Mouse (Mus musculus) limb, embryonic 13.5 days (tissue): Measurements from ENCODE around the gene Sez6l. TPM values are rescaled to one million over a fixed set of nuclear protein-coding genes. Genes with fewer than 3 reads are reported as not detected.
A peak's percentile ranks its signal among the peaks of the same experiment; 100 is the strongest.

Experiments
- ATAC-seq: fragments of 200-750 bp; cut with Nextera tagmentation; 2 replicates; pipeline ENCODE4 v1.8.0; 2017; ENCODE audit warnings: low read depth, moderate number of reproducible peaks, moderate TSS enrichment; ENCODE audit not compliant: low FRiP score
- H3K27ac ChIP-seq: fragments of 300-500 bp; sonication (generic); 2 replicates; pipeline ENCODE4 v1.5.1; 2015; ENCODE audit warnings: inconsistent platforms, mild to moderate bottlenecking, moderate library complexity
- H3K27me3 ChIP-seq: fragments of 300-500 bp; sonication (generic); 2 replicates; pipeline ENCODE4 v1.6.1; 2015; ENCODE audit warnings: mild to moderate bottlenecking, inconsistent platforms
- H3K36me3 ChIP-seq: fragments of 300-500 bp; sonication (generic); 2 replicates; pipeline ENCODE4 v1.6.1; 2015; ENCODE audit warnings: inconsistent platforms, mild to moderate bottlenecking, moderate library complexity
- H3K4me1 ChIP-seq: fragments of 300-500 bp; sonication (generic); 2 replicates; pipeline ENCODE4 v1.6.1; 2015; ENCODE audit warnings: inconsistent platforms
- H3K4me2 ChIP-seq: fragments of 300-500 bp; sonication (generic); replicated peaks from 2 replicates; pipeline ENCODE4 v1.6.1; 2015; ENCODE audit warnings: inconsistent platforms, mild to moderate bottlenecking, moderate library complexity
- H3K4me3 ChIP-seq: fragments of 300-500 bp; sonication (generic); 2 replicates; pipeline ENCODE4 v1.5.1; 2015; ENCODE audit warnings: moderate library complexity, mild to moderate bottlenecking, inconsistent platforms
- H3K9ac ChIP-seq: fragments of 300-500 bp; sonication (generic); 2 replicates; pipeline ENCODE4 v1.6.1; 2015; ENCODE audit warnings: mild to moderate bottlenecking, inconsistent platforms
- H3K9me3 ChIP-seq: fragments of 300-500 bp; sonication (generic); 2 replicates; pipeline ENCODE4 v1.6.1; 2016; ENCODE audit warnings: inconsistent platforms
- WGBS: fragments of 180-500 bp; shearing (Covaris S2); methylation state at CpG from one replicate; pipeline ENCODE4 v1.1.7; 2015; 5-methylcytosine and 5-hydroxymethylcytosine counted together
- polyA plus RNA-seq: library from polyadenylated mRNA; unstranded; fragments of >200 nt; fragmentation: Nextera tagmentation; extraction: Ambion mirVana; gene quantifications from 2 replicates; pipeline ENCODE4 v1.2.1, GENCODE M21; 2015

Sez6l gene
- polyA plus RNA-seq, 1 experiment from 2014 or later: 0.25 TPM

- Histone ChIP-seq H3K9ac (no peak overlapping the region), H3K27ac (no peak overlapping the region), H3K36me3 (no peaks in the 10 kb centered on the region), H3K4me1 (peaks cover 14% of the 10 kb centered on the region), H3K27me3 (peaks cover 4% of the 10 kb centered on the region; the same call in 1 of the 2 replicates), H3K9me3 (no peaks in the 10 kb centered on the region), H3K4me3 (no peak overlapping the region), H3K4me2 (no peak overlapping the region)
- 77% methylated on average over 7 of the region's 7 CpGs for WGBS
- no peak for ATAC-seq
These were observed 50.5 kb downstream of the Sez6l start for GRCm38 (mm10) chr5:112526435-112526834.

- no peak for ATAC-seq
- no peak overlapping the region for H3K4me3 ChIP-seq
- peaks cover 9% of the 10 kb centered on the region; the same call in 1 of the 2 replicates for H3K27me3 ChIP-seq
- H3K36me3 ChIP-seq: no peaks in the 10 kb centered on the region
- H3K27ac ChIP-seq: no peak overlapping the region
- WGBS: 84% methylated on average over 3 of the region's 3 CpGs
- H3K4me1 ChIP-seq: peaks cover 19% of the 10 kb centered on the region
- no peak overlapping the region for H3K4me2 ChIP-seq
- no peak overlapping the region; the same call in 1 of the 2 replicates for H3K9ac ChIP-seq
- no peaks in the 10 kb centered on the region for H3K9me3 ChIP-seq
These were observed 51.0 kb downstream of the Sez6l start for GRCm38 (mm10) chr5:112525980-112526379.

- no peak for ATAC-seq
- WGBS: 71% methylated on average over 5 of the region's 5 CpGs
- H3K27ac ChIP-seq: no peak overlapping the region
These were observed 51.7 kb downstream of the Sez6l start for GRCm38 (mm10) chr5:112525271-112525670.

DNA sequence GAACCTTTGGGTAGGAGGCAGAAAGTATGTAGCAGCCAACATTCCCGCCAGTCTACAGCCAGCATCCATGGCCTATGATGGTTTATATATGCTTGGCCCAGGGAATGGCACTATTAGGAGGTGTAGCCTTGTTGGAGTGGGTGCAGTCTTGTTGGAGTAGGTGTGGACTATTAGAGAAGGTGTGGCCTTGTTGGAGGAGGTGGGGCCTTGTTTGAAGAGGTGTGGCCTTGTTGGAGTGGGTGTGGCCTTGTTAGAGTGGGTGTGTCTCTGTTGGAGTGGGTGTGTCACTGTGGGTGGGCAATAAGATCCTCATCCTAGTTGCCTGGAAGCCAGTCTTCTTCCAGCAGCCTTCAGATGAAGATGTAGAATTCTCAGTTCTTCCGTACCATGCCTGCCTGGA, 53.2 kb downstream of the Sez6l start:
- WGBS: 92% methylated on average over 2 of the region's 2 CpGs
- Histone ChIP-seq H3K4me1 (peaks cover 35% of the 10 kb centered on the region), H3K27ac (no peak overlapping the region), H3K36me3 (no peaks in the 10 kb centered on the region), H3K4me2 (no peak overlapping the region), H3K4me3 (no peak overlapping the region), H3K27me3 (peaks cover 16% of the 10 kb centered on the region; the same call in 1 of the 2 replicates), H3K9ac (no peak overlapping the region), H3K9me3 (no peaks in the 10 kb centered on the region)
- no peak for ATAC-seq

More at GRCm38 (mm10) chr5:112525271-112525670, 51.7 kb downstream of the Sez6l start:
- H3K4me3 ChIP-seq: no peak overlapping the region
- no peaks in the 10 kb centered on the region for H3K36me3 ChIP-seq
- no peaks in the 10 kb centered on the region for H3K9me3 ChIP-seq
- no peak overlapping the region for H3K4me2 ChIP-seq
- H3K27me3 ChIP-seq: peaks cover 9% of the 10 kb centered on the region; the same call in 1 of the 2 replicates
- peaks cover 26% of the 10 kb centered on the region for H3K4me1 ChIP-seq
- no peak overlapping the region; the same call in 1 of the 2 replicates for H3K9ac ChIP-seq

GRCm38 (mm10) chr5:112523331-112523730, 53.7 kb downstream of the Sez6l start:
- no peak for ATAC-seq
- no peaks in the 10 kb centered on the region for H3K9me3 ChIP-seq
- WGBS: 80% methylated on average over 4 of the region's 4 CpGs

GRCm38 (mm10) chr5:112521703-112522527, 55.1 kb downstream of the Sez6l start:
- no peak for ATAC-seq
- H3K27me3 ChIP-seq: peaks cover 16% of the 10 kb centered on the region; the same call in 1 of the 2 replicates
- no peaks in the 10 kb centered on the region for H3K9me3 ChIP-seq
- H3K9ac ChIP-seq: no peak overlapping the region
- no peak overlapping the region for H3K4me2 ChIP-seq
- 19% methylated on average over 19 of the region's 19 CpGs for WGBS
- H3K4me3 ChIP-seq: no peak overlapping the region
- no peaks in the 10 kb centered on the region for H3K36me3 ChIP-seq
- H3K4me1 ChIP-seq: peaks cover 35% of the 10 kb centered on the region
- H3K27ac ChIP-seq: no peak overlapping the region

More at GRCm38 (mm10) chr5:112523331-112523730, 53.7 kb downstream of the Sez6l start:
- no peak overlapping the region for H3K4me2 ChIP-seq
- H3K4me1 ChIP-seq: peaks cover 35% of the 10 kb centered on the region
- H3K27me3 ChIP-seq: peaks cover 16% of the 10 kb centered on the region; the same call in 1 of the 2 replicates
- no peak overlapping the region for H3K9ac ChIP-seq
- H3K36me3 ChIP-seq: no peaks in the 10 kb centered on the region
- H3K4me3 ChIP-seq: no peak overlapping the region
- no peak overlapping the region for H3K27ac ChIP-seq

GRCm38 (mm10) chr5:112520826-112521702, 55.9 kb downstream of the Sez6l start:
- Histone ChIP-seq H3K9me3 (no peaks in the 10 kb centered on the region), H3K27me3 (peaks cover 16% of the 10 kb centered on the region; the same call in 1 of the 2 replicates), H3K27ac (no peak overlapping the region; the same call in 1 of the 2 replicates), H3K36me3 (no peaks in the 10 kb centered on the region), H3K4me3 (no peak overlapping the region), H3K4me1 (peaks cover 35% of the 10 kb centered on the region), H3K4me2 (0 out of 2 replicates have a peak overlapping the region, but pooled peaks have one; percentile 4), H3K9ac (0 out of 2 replicates have a peak overlapping the region, but pooled peaks have one; percentile 13)
- WGBS: 11% methylated on average over 8 of the region's 8 CpGs
- ATAC-seq: peak; percentile 66; the same call in 1 of the 2 replicates

GRCm38 (mm10) chr5:112518773-112519172, 58.2 kb downstream of the Sez6l start:
- no peak for ATAC-seq
- H3K9me3 ChIP-seq: no peaks in the 10 kb centered on the region
- no peaks in the 10 kb centered on the region for H3K36me3 ChIP-seq
- H3K27ac ChIP-seq: no peak overlapping the region
- H3K4me1 ChIP-seq: peaks cover 29% of the 10 kb centered on the region
- H3K9ac ChIP-seq: no peak overlapping the region
- no peak overlapping the region for H3K4me2 ChIP-seq
- WGBS: 79% methylated on average over 2 of the region's 2 CpGs
- no peak overlapping the region for H3K4me3 ChIP-seq
- peaks cover 18% of the 10 kb centered on the region; the same call in 1 of the 2 replicates for H3K27me3 ChIP-seq

DNA sequence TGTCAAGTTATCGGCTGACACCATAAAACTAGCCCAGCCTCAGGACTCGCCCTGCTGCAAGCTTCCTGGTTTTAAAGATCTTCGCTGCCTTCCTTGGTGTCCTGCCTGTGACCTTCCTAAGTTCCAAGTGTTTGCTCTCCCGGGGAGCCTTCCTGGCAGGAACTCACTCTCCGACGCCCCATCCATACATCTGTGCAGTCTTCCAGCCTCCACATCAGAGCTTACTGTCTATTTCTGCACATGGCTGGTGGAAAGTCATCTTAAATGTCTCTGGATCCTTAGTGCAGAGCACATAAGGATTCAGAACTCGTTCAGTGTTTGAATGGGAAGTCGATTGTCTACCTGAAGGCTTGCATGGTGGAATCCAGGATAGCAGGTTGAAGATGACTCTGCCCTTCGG, 59.5 kb downstream of the Sez6l start:
- H3K36me3 ChIP-seq: no peaks in the 10 kb centered on the region
- 80% methylated on average over 9 of the region's 9 CpGs for WGBS
- no peak overlapping the region for H3K4me2 ChIP-seq
- peaks cover 29% of the 10 kb centered on the region for H3K4me1 ChIP-seq
- H3K27ac ChIP-seq: no peak overlapping the region
- H3K27me3 ChIP-seq: peaks cover 20% of the 10 kb centered on the region; the same call in 1 of the 2 replicates
- no peak overlapping the region for H3K9ac ChIP-seq
- no peaks in the 10 kb centered on the region for H3K9me3 ChIP-seq
- no peak overlapping the region for H3K4me3 ChIP-seq
- ATAC-seq: no peak

DNA sequence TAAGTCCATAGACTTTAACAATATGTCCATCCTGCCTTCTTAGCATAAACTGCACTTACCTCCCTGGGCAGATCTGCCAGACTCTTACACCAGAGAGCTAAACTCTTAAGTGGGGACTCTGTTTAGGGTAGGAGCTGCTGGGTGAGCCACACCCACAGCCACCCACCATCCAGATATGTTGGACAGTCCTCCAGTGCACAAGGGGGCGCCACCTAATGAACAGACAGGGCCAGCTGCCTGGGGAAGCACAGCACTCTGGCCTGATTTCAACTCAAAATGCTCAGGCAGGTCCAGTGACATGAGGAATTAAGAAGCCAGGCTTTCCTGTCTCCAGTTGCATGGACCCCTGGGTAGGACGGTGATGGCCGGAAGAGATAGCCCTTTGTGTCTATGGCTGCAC, 60.5 kb downstream of the Sez6l start:
- ATAC-seq: no peak
- 92% methylated on average over 3 of the region's 3 CpGs for WGBS
- no peak overlapping the region for H3K9ac ChIP-seq
- H3K4me1 ChIP-seq: peaks cover 22% of the 10 kb centered on the region
- H3K27ac ChIP-seq: no peak overlapping the region
- H3K9me3 ChIP-seq: no peaks in the 10 kb centered on the region
- no peak overlapping the region for H3K4me2 ChIP-seq
- no peaks in the 10 kb centered on the region for H3K36me3 ChIP-seq
- H3K4me3 ChIP-seq: no peak overlapping the region
- peaks cover 19% of the 10 kb centered on the region; the same call in 1 of the 2 replicates for H3K27me3 ChIP-seq

DNA sequence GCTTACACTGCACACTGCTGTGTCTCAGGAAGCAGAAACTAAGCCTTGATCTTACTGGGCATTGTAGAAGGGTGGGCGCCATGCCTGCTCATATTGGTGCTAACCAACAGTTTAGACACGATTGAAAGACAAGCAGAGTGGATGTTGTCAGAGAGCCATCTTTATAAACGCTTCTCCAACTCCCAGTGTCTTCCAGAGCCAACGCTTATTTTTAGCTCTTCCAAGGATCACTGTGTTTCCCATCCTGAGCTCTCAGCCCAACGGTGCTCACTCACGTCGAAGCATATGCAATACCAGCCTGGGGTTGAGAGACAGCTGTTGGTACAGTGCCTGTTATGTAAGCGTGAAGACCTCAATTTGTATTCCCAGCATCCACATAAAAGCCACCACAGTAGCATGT, 66.6 kb downstream of the Sez6l start:
- no peak for ATAC-seq
- Histone ChIP-seq H3K9ac (no peak overlapping the region), H3K27ac (no peak overlapping the region), H3K36me3 (no peaks in the 10 kb centered on the region), H3K4me2 (no peak overlapping the region), H3K4me3 (no peak overlapping the region), H3K27me3 (peaks cover 10% of the 10 kb centered on the region; the same call in 1 of the 2 replicates), H3K9me3 (no peaks in the 10 kb centered on the region), H3K4me1 (no peaks in the 10 kb centered on the region)
- WGBS: 82% methylated on average over 8 of the region's 8 CpGs
